Mouse (Mus musculus) kidney, adult 2 months (tissue): ENCODE data around the gene Ccdc85b.

Source experiments
- CTCF ChIP-seq: fragments of 200-500 bp; conservative IDR thresholded peaks from 2 replicates; pipeline ENCODE4 v1.5.1; 2011; ENCODE audit warnings: low read depth, mild to moderate bottlenecking, control low read depth, low read length, moderate library complexity, mixed read lengths; ENCODE audit not compliant: insufficient read depth, insufficient read length
- POLR2A ChIP-seq: fragments of 200-500 bp; IDR thresholded peaks from one replicate; pipeline ENCODE4 v1.6.1; 2011; ENCODE audit warnings: low read depth, low read length, control low read depth

DNA sequence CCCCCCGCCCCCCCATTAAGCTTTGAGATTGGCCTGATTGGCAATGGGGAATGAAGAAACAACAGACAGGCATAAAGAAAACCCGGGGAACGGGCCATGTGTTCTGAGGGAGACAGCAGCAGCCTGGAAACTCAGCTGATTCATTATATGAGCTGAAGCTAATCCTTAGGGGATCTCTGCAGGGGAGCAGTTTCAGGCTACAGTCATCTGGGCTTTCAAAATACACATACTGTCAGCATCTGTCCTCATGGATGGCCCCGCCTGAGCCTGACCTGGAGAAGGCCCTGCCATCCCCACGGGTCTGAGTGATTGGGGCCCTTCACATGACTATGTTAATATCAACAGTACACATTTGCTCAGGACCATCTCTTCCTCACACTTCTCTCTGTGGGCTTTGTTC lies 14.2 kb upstream of the Ccdc85b start:
- no peak for TF ChIP-seq CTCF
- TF ChIP-seq POLR2A, result no peak
